Mouse (Mus musculus) heart, adult 11 months (tissue): ENCODE results near the gene Dnase1l2.
"Not testable (repeated sequence)": the region's sequence is repeated elsewhere in the genome, so short reads cannot be mapped to it uniquely, and the experiment has no call there.

ENCODE experiments used
- DNase-seq: peaks from one replicate; pipeline ENCODE4 v3.0.0; 2022

The Dnase1l2 gene

DNA sequence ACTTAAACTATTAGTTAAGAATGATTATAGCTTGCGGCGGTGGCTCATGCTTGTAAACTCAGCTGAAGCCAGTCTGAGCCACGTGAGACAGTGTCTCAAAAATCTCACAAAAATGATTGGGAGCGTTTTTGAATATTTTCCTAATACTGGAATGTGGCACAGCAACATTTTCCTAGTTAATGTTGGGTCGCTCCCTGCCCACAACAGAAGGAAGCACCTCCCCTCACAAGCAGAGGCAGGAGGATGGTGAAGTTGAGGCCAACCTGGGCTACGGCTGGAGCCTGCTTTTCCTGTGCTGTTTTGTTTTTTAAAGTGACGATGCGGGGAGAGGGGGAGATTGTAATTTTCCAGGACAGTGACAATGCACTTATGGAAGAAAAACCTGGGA is 15.7 kb downstream of the Dnase1l2 start:
- peak; percentile 91 for DNase-seq

DNA sequence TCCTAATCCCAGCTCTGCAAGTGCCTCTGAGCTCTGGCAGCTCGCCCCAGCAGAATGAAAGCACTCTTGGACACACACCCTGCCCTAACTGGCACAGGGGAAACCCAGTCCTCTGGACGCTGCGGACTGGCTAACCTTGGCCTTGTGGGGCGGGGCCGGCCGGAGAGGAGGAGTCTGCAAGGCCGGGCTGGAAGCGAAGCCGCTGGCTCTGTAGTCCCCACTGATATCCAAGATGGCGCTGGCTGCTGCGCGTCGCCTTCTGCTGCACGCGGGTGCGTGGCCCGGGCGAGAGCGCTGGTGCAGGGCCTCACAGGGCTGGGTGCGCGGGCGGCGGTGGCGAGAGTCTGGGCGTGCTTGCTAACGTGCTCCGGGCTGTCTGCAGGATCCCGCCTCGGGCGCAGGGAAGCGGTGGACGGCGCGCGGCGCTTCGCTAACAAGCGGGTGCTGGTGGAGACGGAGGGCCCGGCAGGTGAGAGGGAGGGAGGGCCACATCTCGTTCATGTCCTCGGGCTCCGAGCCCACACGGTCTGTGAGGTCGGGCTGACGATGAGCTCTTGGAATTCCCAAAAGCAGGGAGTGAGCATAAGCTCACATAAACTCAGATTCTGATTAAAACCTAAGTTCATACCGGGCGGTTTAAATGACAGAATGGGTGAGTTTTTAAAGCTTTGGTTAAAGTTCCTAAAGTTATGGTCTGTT is 16.3 kb downstream of the Dnase1l2 start, which contains the start of gene Eci1:
Gene Eci1, plus strand, starts transcription at position 171 of the 699 bp plus-strand sequence.
- peak; percentile 100 for DNase-seq

DNA sequence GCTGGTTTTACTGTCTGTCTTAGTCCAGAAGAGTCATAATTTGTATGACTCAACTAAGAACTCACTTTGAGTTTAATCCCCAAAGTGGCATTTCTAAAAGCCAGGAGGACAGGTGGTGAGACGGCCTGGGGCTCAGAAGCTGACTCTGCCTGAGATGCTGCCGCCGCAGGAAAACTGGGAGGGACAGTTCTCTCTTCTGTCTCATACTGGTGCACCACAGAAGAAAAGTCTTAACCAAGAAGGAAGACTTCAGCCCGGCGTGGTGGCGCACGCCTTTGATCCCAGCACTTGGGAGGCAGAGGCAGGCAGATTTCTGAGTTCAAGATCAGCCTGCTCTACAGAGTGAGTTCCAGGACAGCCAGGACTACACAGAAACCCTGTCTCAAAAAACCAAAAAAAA is 17.0 kb downstream of the Dnase1l2 start:
- peak; percentile 85 for DNase-seq

DNA sequence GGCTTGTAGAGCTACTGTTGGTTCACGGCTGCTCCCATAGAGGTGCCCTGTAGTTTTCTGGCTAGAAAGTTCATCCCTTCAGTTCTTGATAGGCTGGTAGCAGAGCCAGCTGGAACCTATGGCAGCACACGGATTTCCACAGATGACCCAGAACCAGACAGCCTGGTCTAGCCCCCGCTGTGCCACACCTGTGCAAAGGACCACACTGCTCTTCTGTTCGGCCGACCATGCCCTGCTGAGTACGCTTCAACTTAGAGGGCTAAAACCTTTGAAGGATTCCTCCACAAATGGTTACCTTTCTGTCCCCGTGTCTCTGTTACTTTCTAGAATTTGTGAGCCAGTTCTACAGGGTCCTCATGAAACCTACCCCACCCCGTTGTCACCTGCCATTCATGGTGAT is 17.6 kb downstream of the Dnase1l2 start:
- DNase-seq, result not testable (repeated sequence)

DNA sequence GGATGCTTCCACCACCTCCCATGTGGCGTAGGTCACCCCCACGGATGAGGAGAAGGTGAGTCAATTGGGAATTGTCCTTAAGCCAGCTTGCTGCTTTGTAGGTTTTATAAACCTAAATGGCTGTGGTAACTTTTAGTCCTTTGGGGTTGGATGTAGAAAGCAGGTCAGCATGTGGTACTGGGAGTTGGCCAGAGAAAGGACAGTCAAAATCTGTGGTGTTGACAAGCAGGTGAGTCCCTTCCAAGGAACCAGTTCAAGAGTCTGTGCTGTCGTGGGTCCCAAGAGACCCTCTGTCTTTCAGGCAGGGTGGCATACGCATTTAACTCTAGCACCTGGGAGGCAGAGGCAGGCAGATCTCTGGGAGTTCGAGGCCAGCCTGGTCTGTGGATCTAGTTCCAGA is 18.4 kb downstream of the Dnase1l2 start:
- peak; percentile 88 for DNase-seq

DNA sequence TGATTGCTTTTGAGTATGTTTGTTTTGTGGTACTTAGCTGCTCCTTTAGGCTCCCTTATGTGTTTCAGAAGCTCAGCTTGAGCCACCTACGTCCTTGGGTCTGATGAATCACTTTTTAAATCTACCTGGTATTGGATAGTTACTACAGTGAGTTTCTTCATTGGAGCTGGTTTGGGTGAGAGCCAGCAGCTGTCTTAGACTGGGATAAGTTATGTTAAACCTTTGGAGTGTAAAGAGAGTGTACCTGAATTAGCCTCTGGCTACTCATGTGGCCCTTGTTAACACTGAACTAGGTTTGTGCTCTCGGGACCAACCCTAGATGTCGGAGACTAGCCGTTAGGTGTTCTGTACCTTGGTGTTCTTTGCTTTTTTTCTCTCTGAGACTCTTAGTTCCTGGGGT is 19.8 kb downstream of the Dnase1l2 start:
- DNase-seq, result no peak

DNA sequence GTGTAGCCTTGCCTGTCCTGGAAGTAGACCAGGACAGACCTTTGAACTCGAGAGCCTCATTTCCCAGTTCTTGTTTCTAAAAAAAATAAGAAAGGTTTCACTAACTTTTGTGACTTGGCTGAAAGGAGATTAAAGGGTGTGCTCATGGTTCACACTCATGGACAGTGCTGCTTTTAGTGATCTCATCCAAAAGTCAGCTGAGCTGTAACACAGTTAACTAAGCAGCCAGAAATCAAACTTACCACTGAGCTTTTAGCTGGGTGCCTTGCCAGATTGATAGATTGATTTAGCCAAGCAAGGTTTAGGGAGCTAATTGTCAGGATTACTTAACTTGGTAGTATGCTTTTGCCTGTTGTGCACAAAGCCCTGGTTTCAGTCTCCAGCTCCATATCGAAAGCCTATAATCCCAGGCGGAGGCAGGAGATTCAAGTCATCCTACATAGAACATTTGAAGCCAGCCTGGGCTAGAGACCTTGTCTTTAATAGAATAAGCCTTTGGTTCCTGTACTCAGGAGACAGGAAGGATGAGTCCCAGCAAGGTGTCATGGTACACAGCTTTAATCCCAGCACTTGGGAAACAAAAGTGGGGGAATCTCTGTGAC is 26.8 kb downstream of the Dnase1l2 start:
- no peak for DNase-seq

DNA sequence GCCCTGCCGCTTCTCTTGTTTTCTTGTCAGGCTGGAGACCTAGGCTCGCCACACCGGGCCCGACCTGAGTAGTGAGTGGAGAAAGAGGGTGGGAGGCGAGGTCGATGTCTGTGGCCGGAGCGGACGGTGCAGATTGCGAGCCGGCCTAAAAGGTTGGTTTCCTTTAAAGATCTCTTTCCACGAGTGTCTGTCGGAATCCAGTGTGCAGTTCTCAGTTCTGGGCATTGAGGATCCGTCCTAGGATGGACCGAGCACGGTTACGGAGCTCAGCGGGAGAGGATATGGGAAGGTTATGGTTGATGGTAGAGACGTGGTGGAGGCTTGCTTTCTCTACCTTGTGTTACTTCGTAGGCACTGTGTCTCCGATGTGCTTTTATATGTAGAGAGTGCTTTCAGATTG is 27.9 kb downstream of the Dnase1l2 start:
- DNase-seq, result no peak

DNA sequence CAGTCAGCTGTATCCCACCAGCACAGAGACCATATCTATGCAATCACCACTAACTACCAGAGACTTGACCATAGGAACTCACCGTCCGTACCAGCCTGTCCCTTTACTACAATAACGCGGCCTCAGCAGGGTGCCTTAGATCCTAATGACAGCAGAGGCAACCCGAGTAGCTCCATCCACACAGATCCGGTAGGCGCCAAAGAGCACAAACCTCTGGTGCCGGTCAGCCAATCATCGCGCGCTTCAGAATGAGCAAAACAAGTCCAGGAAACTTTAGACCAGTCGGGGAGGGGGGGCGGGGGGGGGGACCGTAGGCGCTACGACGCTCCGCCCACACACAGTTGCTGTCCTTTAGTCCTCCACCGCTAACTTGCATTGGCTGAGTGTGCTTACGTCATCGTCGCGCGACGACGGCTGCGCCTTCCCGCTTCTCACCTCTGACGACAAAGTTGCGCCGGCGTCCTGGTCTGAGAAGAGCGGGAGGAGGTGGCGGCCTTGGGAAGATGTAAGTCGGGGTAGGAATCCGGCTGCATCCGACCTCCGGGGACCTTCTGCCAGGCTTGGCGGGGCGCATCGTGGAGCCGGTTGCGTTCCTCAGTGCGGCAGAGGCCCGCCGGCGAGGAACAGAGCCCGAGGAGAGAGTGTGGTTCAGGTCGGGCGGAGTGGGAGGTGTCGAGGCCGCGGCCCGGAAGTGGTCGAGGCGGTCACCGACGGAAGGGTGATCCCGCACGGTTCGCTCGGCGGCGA is 28.5 kb downstream of the Dnase1l2 start, which contains the start of gene Rnps1:
Gene Rnps1, plus strand, starts transcription at position 336 of the 747 bp plus-strand sequence.
- peak; percentile 100 for DNase-seq

DNA sequence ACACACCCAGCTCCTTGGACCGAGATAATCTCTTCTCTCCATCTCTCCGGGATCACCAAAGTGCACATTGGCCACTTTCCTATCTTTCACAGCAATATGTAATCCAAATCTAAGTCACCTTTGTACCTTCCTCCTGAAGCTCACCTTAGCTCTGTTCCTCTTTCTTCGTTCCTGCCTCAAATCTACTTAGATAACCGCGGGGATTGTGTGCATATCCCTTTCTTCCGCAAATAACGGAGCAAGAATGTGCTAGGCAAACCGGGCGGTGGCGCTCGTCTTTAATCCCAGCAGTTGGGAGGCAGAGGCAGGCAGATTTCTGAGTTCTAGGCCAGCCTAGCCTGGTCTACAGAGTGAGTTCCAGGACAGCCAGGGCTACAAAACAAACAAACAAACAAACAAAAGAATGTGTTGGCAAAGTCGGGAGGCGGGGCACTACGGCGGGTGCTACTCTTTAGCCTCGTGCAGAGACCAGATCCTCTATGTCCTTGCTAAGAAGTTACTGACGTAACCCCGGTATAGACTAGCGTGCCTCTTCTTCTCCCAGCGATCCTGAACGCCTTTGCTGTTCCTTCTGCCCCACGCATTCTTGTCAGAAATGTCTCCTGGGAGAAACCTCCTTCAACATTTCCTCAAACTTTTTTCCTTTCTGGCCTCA is 29.2 kb downstream of the Dnase1l2 start:
- no peak for DNase-seq

DNA sequence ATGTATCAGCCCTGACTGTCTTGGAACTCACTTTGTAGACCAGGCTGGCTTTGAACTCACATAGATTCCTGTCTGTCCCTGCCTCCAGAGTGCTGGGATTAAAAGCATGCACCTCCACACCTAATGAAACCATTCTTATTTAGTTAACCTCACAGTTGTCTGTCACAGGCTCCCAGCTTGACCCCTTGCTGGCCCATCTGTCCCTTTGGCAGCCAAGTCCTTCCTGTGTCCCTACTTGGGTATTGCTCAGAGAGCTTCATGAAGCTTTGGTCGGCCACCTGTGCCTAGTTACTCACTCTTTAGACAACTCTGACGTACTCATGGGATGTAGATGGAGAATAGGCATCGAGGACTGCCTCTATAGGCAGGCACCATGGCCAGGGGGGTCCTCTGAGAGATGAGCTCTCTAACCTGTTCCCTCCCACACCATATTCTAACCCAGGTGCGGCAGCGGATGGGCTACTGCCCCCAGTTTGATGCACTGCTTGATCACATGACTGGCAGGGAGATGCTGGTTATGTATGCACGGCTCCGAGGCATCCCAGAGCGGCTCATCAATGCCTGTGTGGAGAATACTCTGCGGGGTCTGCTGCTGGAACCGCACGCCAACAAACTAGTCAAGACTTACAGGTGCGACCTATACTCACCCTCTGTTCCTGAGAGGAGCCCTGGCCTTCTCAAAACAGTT is 35.6 kb downstream of the Dnase1l2 start:
- DNase-seq, result peak; percentile 90

DNA sequence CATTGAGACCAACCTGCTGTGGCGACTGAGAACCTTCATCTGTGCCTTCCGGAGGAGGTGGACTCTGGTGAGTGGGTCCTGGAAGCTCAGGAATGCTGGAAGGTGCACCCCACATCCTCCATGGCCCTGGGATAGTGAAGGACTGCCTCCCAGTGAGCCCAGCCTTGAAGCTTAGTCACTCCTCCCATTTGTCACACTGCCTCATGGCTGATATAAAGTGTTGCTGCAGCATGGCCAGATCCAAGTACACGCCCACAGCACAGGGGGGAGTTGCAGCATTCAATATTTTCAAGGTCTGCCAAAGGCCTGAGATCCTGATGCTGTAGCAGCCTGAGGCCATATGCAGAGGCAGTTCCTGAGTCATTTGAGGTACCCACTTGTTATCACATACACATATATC is 40.5 kb downstream of the Dnase1l2 start:
- no peak for DNase-seq

DNA sequence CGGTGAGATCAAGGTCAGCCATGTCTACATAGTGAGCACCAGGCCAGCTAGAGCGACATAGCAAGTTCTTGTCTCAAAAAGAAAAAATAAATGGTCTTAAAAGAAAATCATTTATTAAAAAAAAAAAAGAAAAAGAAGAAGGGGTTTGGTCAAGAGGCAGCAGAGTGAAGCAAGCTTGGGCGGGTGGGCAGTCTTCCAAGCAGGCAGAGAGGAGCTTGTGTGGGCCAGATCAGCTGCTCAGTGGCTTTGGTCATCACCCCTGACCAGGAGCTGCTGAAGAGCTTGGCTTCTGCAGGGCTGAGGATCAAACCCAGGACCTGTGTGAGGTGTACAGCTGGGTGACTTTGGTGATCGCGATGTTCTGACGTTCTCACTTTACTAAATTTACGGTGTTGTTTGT is 48.4 kb downstream of the Dnase1l2 start:
- DNase-seq, result no peak

DNA sequence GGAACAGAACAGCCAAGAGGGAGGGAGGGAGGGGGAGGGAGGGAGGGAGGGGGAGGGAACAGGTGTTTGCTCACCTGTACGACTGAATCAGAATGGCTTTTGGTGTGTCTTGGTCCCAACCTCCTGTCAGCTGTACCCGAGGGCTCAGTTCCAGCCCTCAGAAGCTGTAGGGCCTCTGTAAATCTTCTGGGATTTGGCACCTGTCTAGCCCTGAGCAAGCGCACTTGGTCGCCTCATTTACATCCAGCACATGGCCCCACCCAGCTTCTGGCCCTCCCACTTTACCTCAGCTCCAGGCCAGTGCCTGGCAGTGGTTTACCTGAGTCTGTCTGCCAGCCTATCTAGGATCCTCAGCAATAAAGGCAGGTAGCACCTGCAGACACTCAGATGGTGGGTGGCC is 49.4 kb downstream of the Dnase1l2 start:
- no peak for DNase-seq

DNA sequence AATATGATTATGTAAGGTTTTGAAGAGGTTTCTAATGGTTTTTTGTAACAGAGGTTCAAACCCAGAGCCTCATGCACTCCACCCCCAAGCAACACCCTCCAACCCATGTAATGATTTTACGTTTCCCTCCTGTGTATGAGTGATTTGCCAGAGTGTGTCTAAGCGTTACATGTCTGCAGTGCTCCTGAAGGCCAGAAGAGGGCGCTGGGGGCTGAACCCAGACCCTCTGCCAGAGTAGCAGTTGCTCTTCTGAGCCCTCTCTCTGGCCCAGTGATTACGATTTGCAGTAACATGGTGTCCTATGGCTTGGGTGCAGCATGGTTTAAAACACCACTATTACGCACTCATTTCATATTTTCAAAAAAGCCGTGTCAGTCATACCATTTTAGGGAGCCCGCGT is 51.8 kb downstream of the Dnase1l2 start:
- no peak for DNase-seq
